Mouse (Mus musculus): ENCODE measurements around the gene Foxo3. TPM values are rescaled to one million over a fixed set of nuclear protein-coding genes. Genes with fewer than 3 reads are reported as not detected.
A peak's percentile ranks its signal among the peaks of the same experiment; 100 is the strongest.

Gene Foxo3
- total RNA-seq, 2 experiments from 2014 or later, result 39.5 to 46.7 TPM

- no peak for DNase-seq (ENCODE audit: extremely low spot score in 1 of 2, low spot score in 1 of 2)
Measured at GRCm38 (mm10) chr10:42193981-42194380, 82.6 kb downstream of the Foxo3 start.

GRCm38 (mm10) chr10:42192951-42193350, 83.6 kb downstream of the Foxo3 start:
- no peak for DNase-seq (ENCODE audit: extremely low spot score in 1 of 2, low spot score in 1 of 2)

- no peak for DNase-seq (ENCODE audit: extremely low spot score in 1 of 2, low spot score in 1 of 2)
Measured at GRCm38 (mm10) chr10:42189674-42190434, 86.7 kb downstream of the Foxo3 start.

- no peak for DNase-seq (ENCODE audit: extremely low spot score in 1 of 2, low spot score in 1 of 2)
Measured at GRCm38 (mm10) chr10:42189037-42189436, 87.5 kb downstream of the Foxo3 start.

- DNase-seq (ENCODE audit: extremely low spot score in 1 of 2, low spot score in 1 of 2), result no peak
Measured at GRCm38 (mm10) chr10:42188091-42188490, 88.5 kb downstream of the Foxo3 start.

- no peak for DNase-seq (ENCODE audit: extremely low spot score in 1 of 2, low spot score in 1 of 2)
Measured at GRCm38 (mm10) chr10:42186941-42187401, 89.6 kb downstream of the Foxo3 start.

- DNase-seq (ENCODE audit: extremely low spot score in 1 of 2, low spot score in 1 of 2), result no peak
Measured at GRCm38 (mm10) chr10:42180333-42180732, 96.2 kb downstream of the Foxo3 start.

- no peak for DNase-seq (ENCODE audit: extremely low spot score in 1 of 2, low spot score in 1 of 2)
Measured at GRCm38 (mm10) chr10:42178751-42179150, 97.8 kb downstream of the Foxo3 start.

GRCm38 (mm10) chr10:42177771-42178674, 98.5 kb downstream of the Foxo3 start:
- DNase-seq (ENCODE audit: extremely low spot score in 1 of 2, low spot score in 1 of 2), result no peak

- DNase-seq (ENCODE audit: extremely low spot score in 1 of 2, low spot score in 1 of 2), result no peak
Measured at GRCm38 (mm10) chr10:42174283-42174682, 102.3 kb downstream of the Foxo3 start.

- DNase-seq (ENCODE audit: extremely low spot score in 1 of 2, low spot score in 1 of 2), result no peak
Measured at GRCm38 (mm10) chr10:42173839-42174238, 102.7 kb downstream of the Foxo3 start.

GRCm38 (mm10) chr10:42170889-42171347, 105.6 kb downstream of the Foxo3 start:
- no peak for DNase-seq (ENCODE audit: extremely low spot score in 1 of 2, low spot score in 1 of 2)

GRCm38 (mm10) chr10:42170201-42170600, 106.4 kb downstream of the Foxo3 start:
- DNase-seq (ENCODE audit: extremely low spot score in 1 of 2, low spot score in 1 of 2), result no peak

GRCm38 (mm10) chr10:42154727-42155126, 121.8 kb downstream of the Foxo3 start:
- DNase-seq (ENCODE audit: extremely low spot score in 1 of 2, low spot score in 1 of 2), result no peak

- DNase-seq (ENCODE audit: extremely low spot score in 1 of 2, low spot score in 1 of 2), result peak; percentile 12 to 23
Measured at GRCm38 (mm10) chr10:42152426-42153205, 123.9 kb downstream of the Foxo3 start.

- no peak for DNase-seq (ENCODE audit: extremely low spot score in 1 of 2, low spot score in 1 of 2)
Measured at GRCm38 (mm10) chr10:42149767-42150166, 126.8 kb downstream of the Foxo3 start.

- DNase-seq (ENCODE audit: extremely low spot score in 1 of 2, low spot score in 1 of 2), result no peak
Measured at GRCm38 (mm10) chr10:42148326-42148725, 128.2 kb downstream of the Foxo3 start.

- no peak for DNase-seq (ENCODE audit: extremely low spot score in 1 of 2, low spot score in 1 of 2)
Measured at GRCm38 (mm10) chr10:42145221-42145620, 131.3 kb downstream of the Foxo3 start.

GRCm38 (mm10) chr10:42144788-42145187, 131.8 kb downstream of the Foxo3 start:
- DNase-seq (ENCODE audit: extremely low spot score in 1 of 2, low spot score in 1 of 2), result no peak

GRCm38 (mm10) chr10:42144176-42144575, 132.4 kb downstream of the Foxo3 start:
- DNase-seq (ENCODE audit: extremely low spot score in 1 of 2, low spot score in 1 of 2), result no peak
